Mouse (Mus musculus) ES-E14 (cell line): ENCODE results near the gene Rnasek. TPM values are rescaled to one million over a fixed set of nuclear protein-coding genes. Genes with fewer than 3 reads are reported as not detected.
A peak's percentile ranks its signal among the peaks of the same experiment; 100 is the strongest.

ENCODE experiments used
- DNase-seq: peaks from one replicate; pipeline ENCODE4 v3.0.0-alpha.2; 2013; ENCODE audit warnings: low read depth, low spot score
- H3K27ac ChIP-seq: 2 replicates; pipeline ENCODE4 v1.5.1; 2012; ENCODE audit warnings: low read depth, mild to moderate bottlenecking, low read length, moderate library complexity, mixed read lengths; ENCODE audit not compliant: poor library complexity, insufficient read depth, severe bottlenecking
- H3K36me3 ChIP-seq: 2 replicates; pipeline ENCODE4 v1.6.1; 2012; ENCODE audit warnings: mild to moderate bottlenecking, low read length, moderate library complexity, mixed read lengths; ENCODE audit not compliant: control insufficient read depth, poor library complexity, insufficient read depth, severe bottlenecking
- H3K4me1 ChIP-seq, 2 experiments: fragments of 150-350 bp in 1 of 2; sonication (generic) in 1 of 2; 2 replicates each; pipeline ENCODE4 v1.6.1; 2012; ENCODE audit warnings: low read length in 2 of 2, mild to moderate bottlenecking in 1 of 2, mixed read lengths in 1 of 2; ENCODE audit not compliant: control insufficient read depth in 2 of 2, insufficient read depth in 2 of 2, poor library complexity in 1 of 2
- H3K4me3 ChIP-seq, 2 experiments: fragments of 150-350 bp in 1 of 2; sonication (generic) in 1 of 2; 2 replicates each; pipeline ENCODE4 v1.5.1; 2012; ENCODE audit warnings: low read length in 2 of 2, low read depth in 1 of 2, mild to moderate bottlenecking in 1 of 2, mixed read lengths in 1 of 2; ENCODE audit not compliant: insufficient read depth in 1 of 2, poor library complexity in 1 of 2, severe bottlenecking in 1 of 2
- H3K9ac ChIP-seq: 2 replicates; pipeline ENCODE4 v1.6.1; 2012; ENCODE audit warnings: low read depth, mild to moderate bottlenecking, low read length, mixed read lengths; ENCODE audit not compliant: poor library complexity, insufficient read depth, severe bottlenecking
- H3K9me3 ChIP-seq: fragments of 150-350 bp; sonication (generic); 2 replicates; pipeline ENCODE4 v1.6.1; 2012; ENCODE audit warnings: low read depth, mild to moderate bottlenecking, low read length; ENCODE audit not compliant: control insufficient read depth, insufficient read depth
- CHD2 ChIP-seq: IDR thresholded peaks from 2 replicates; pipeline ENCODE4 v1.6.1; 2014; ENCODE audit warnings: mild to moderate bottlenecking, low read depth, low read length, inconsistent platforms
- HCFC1 ChIP-seq: IDR thresholded peaks from 2 replicates; pipeline ENCODE4 v1.6.1; 2012; ENCODE audit warnings: low read length, inconsistent platforms, borderline replicate concordance; ENCODE audit not compliant: insufficient read depth
- MAFK ChIP-seq: IDR thresholded peaks from 2 replicates; pipeline ENCODE4 v1.6.1; 2014; ENCODE audit warnings: mild to moderate bottlenecking, low read depth, low read length, inconsistent platforms; ENCODE audit not compliant: insufficient read depth
- ZC3H11A ChIP-seq: IDR thresholded peaks from 2 replicates; pipeline ENCODE4 v1.6.1; 2012; ENCODE audit warnings: low read depth, mild to moderate bottlenecking, inconsistent platforms, low read length, borderline replicate concordance
- ZNF384 ChIP-seq: IDR thresholded peaks from 2 replicates; pipeline ENCODE4 v1.6.1; 2012; ENCODE audit warnings: low read depth, low read length, inconsistent platforms
- in situ Hi-C, 2 experiments: fragments of 600-800 bp; cut with MboI; formaldehyde crosslinking; loops; one replicate each; pipeline ENCODE4 v1.15.1; 2025; ENCODE audit warnings: low sequenced_read_pairs in 2 of 2, inconsistent platforms in 1 of 2; ENCODE audit not compliant: unreplicated experiment in 2 of 2
- total RNA-seq: library from RNA; depleted of rRNA; stranded (reverse); fragments of 300-350 nt; gene quantifications from 2 replicates; pipeline ENCODE4 v1.2.3, GENCODE M21; 2012

Gene Rnasek
- total RNA-seq, 1 experiment = 66.0 TPM

DNA sequence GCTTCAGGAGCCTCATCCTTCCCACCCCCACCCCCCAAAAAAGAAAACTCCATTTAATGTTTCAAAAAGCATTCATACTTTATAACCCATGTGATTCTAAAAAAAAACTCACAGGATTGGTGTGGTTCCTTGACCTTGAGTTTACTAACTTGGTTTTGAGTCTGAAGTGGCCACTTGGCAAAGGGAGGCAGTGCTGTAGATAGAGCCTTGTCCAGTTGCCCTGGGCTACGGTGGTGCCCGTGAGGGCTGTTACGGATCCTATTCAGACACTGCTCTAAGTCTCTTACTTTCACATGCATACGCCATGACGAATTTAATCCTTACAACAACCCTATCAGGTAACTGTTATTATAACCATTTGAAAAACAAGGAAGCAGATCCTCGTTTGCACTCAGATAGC, 27.7 kb downstream of the Rnasek start:
- in situ Hi-C loops = loop anchor here in 1 of 2 experiments (10.0 kb wide), 1 partner anchor 277 kb away; the partner anchor contains the start of gene Ybx2
- TF ChIP-seq HCFC1 (no peak), ZNF384 (no peak), CHD2 (no peak), MAFK (no peak), ZC3H11A (no peak)
- H3K4me1 ChIP-seq = peaks cover 2 to 19% of the 10 kb centered on the region in 2 experiments; a peak in 2 of 4 replicates

DNA sequence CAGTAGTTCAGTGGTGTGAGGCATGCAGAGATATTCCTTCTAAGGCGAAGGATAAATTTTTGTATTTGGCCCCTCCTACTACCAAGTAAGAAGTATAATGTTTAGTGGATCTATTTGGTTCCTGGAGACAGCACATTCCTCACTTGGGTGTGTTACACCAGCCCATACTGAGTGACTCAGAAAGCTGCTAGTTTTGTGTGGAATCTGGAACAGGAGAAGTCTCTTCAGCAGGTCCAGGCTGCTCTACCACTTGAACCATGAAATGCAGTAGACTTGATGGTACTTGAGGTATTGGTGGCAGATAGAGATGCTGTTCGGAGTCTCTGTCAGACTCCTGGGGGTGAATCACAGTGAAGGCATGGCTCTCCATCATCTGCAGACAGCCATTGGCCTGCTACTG, 29.0 kb downstream of the Rnasek start:
- Histone ChIP-seq H3K27ac (no peak overlapping the region), H3K4me3 (no peak overlapping the region), H3K9ac (no peak overlapping the region), H3K36me3 (no peaks in the 10 kb centered on the region), H3K9me3 (no peaks in the 10 kb centered on the region), H3K4me1 (peaks cover 2 to 18% of the 10 kb centered on the region in 2 experiments; a peak in 2 of 4 replicates)
- no peak for DNase-seq
- in situ Hi-C loops = loop anchor here in 1 of 2 experiments (10.0 kb wide), 1 partner anchor 276 kb away; the partner anchor contains the start of gene Ybx2
- TF ChIP-seq CHD2 (no peak), MAFK (no peak), ZNF384 (no peak), ZC3H11A (no peak), HCFC1 (no peak)

More for the DNA sequence above, 27.7 kb downstream of the Rnasek start:
- Histone ChIP-seq H3K4me3 (no peak overlapping the region), H3K9me3 (no peaks in the 10 kb centered on the region), H3K36me3 (peaks cover 3% of the 10 kb centered on the region; the same call in 1 of the 2 replicates), H3K9ac (no peak overlapping the region), H3K27ac (no peak overlapping the region)
- DNase-seq = no peak

DNA sequence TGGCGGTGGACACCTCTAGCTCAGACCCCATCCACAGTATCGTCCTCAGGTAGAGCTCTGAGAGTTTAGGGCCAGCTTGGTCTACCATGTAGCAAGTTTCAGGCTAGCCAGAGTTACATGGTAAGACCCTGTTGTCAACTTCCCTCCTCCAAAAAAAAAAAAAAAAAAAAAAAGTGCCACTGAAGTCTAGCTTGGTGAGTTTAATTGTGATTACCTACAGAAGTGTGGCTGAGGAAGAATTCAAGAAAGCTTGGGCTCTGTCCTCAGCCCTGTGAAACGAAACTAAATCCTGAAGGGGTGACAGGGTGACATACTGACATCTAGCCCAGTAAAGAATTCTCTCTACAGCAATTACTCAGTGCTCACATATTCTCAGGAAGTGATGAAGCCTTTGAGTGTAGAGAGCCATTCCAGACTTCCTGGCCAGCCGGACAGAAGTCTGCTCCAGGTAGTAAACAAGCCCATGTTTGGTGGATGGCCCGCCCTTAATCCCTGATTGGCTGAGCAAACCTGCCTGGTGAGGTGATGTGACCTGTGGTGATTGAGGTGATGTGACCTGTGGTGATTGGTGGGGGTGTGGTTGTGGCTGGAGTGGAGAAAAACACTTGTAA, 30.8 kb downstream of the Rnasek start:
- H3K4me3 ChIP-seq = peak overlapping the region in 1 of 2 experiments; percentile 58; a peak in 2 of 4 replicates
- no peaks in the 10 kb centered on the region for H3K36me3 ChIP-seq
- peaks cover 2 to 7% of the 10 kb centered on the region in 2 experiments; a peak in 1 of 4 replicates for H3K4me1 ChIP-seq
- no peak for DNase-seq
- in situ Hi-C loops = no loop called here
- no peak overlapping the region for H3K27ac ChIP-seq
- no peaks in the 10 kb centered on the region for H3K9me3 ChIP-seq
- TF ChIP-seq ZNF384 (no peak), MAFK (no peak), ZC3H11A (no peak), HCFC1 (no peak), CHD2 (no peak)
- H3K9ac ChIP-seq = no peak overlapping the region

DNA sequence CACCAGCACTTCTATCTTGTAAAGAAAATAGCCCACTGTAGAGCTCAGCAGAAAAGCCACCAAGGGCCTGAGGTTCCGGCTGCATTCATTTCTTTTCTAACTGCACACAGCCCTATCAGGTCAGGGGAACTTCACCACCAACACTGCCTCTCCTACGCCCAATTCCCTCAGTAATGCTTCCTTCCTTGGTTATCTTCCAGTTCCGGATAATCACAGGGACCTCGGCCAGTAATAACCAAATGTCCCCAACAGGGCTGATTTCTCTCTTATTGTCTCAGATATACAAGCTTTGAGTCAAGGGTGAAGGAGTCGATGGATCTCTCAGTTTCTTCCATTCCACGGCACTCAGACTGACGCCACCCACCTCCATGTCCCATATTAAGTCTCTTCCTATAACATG, 32.4 kb downstream of the Rnasek start:
- Histone ChIP-seq H3K4me1 (peaks cover 0 to 10% of the 10 kb centered on the region in 2 experiments; a peak in 1 of 4 replicates), H3K36me3 (no peaks in the 10 kb centered on the region), H3K9me3 (no peaks in the 10 kb centered on the region), H3K27ac (no peak overlapping the region), H3K9ac (no peak overlapping the region), H3K4me3 (no peak overlapping the region)
- TF ChIP-seq CHD2 = no peak
- no peak for TF ChIP-seq HCFC1
- TF ChIP-seq MAFK = no peak
- no peak for TF ChIP-seq ZC3H11A
- no peak for TF ChIP-seq ZNF384
- DNase-seq = no peak
- in situ Hi-C loops = no loop called here
